Mouse (Mus musculus) heart, postnatal 0 days (tissue): ENCODE measurements at regions not wholly inside any gene's neighbourhood (a gene's known extent, or its start where the extent isn't known, plus 50 kb on each side); places are given as distances from the start of the nearest gene placed in this dataset.

ENCODE experiments used
- CTCF ChIP-seq: IDR thresholded peaks from 2 replicates; pipeline ENCODE4 v1.5.1; 2016; ENCODE audit warnings: antibody characterized with exemption, control low read depth, low read depth
- EP300 ChIP-seq: IDR thresholded peaks from 2 replicates; pipeline ENCODE4 v1.6.1; 2016; ENCODE audit warnings: antibody characterized with exemption, low read depth

DNA sequence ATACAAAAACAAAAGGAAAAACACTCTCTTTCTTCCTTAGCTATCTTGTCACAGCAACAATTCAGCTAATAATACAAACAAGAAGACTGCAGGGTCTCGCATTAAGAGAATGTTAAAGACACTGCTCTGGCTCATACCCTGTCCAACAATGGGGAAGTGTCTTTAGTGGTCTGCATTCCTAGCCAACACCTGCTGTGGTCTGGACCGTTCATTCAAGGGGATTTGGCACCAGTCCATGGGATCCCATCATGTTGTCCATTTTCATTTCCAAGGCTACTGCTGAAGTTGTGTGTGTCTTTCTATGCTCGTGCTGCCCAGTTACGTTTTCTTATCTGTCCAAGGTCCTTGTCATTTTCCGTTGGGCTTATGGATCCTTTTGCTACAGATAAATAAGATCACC lies 183.7 kb upstream of the Gria1 start:
- TF ChIP-seq CTCF (no peak), EP300 (no peak)
